8 mouse cellular contexts compared by ENCODE assay signal in the genomic region with DNA sequence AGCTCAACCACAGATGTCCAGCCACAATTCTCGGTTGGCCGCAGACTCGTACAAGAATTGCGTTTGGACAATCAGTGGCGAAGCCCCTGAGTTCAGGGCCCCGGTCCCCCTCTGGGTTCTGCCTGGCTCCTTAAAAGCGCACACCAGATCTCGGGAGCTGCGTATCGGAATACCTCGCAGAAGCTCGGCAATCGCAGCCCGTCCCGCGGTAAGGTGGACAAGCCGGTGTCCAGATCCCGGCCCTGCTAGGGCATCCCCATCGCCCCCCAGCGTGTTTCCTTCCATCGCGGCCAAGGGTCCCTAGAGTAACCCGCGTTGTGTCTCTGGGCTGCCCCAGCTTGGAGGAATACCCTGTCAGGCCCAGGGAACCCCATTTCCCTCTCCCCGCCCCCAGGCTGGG. TPM values are rescaled to one million over a fixed set of nuclear protein-coding genes. Genes with fewer than 3 reads are reported as not detected.
DNase-seq lines count a peak whose midpoint lies in the region; ATAC-seq and TF ChIP-seq lines count a peak whose summit lies in the region.

No protein-coding gene starts in this region.

- H3K36me3 ChIP-seq in kidney, embryonic 15.5 days: peaks cover 39% of the 10 kb centered on the region
- H3K36me3 ChIP-seq in embryonic facial prominence, embryonic 13.5 days: peaks cover 37% of the 10 kb centered on the region
- H3K36me3 ChIP-seq in hindbrain, embryonic 15.5 days: peaks cover 9% of the 10 kb centered on the region; the same call in 1 of the 2 replicates
- H3K36me3 ChIP-seq in midbrain, embryonic 15.5 days (replicated peaks): no peaks in the 10 kb centered on the region
- peaks cover 25% of the 10 kb centered on the region; the same call in 1 of the 2 replicates for H3K36me3 ChIP-seq in lung, postnatal 0 days (ENCODE audit: insufficient read depth, low read length)

- no peak for ATAC-seq in kidney, embryonic 15.5 days (replicated peaks; ENCODE audit: low FRiP score)
- no peak for ATAC-seq in embryonic facial prominence, embryonic 13.5 days (ENCODE audit: insufficient number of reproducible peaks, insufficient read depth, low FRiP score, low TSS enrichment, low read depth)
- peak; percentile 36; the same call in 1 of the 2 replicates for ATAC-seq in hindbrain, embryonic 15.5 days (ENCODE audit: low FRiP score, low read depth)
- ATAC-seq in midbrain, embryonic 15.5 days (replicated peaks): peak; percentile 27
- no peak for ATAC-seq in monocyte, adult 5-6 weeks (replicated peaks; ENCODE audit: insufficient number of reproducible peaks, low FRiP score, low TSS enrichment, poor library complexity, severe bottlenecking)
- ATAC-seq in lung, postnatal 0 days: no peak

- H3K27me3 ChIP-seq in kidney, embryonic 15.5 days: peaks cover 66% of the 10 kb centered on the region
- H3K27me3 ChIP-seq in embryonic facial prominence, embryonic 13.5 days: peaks cover 72% of the 10 kb centered on the region
- no peaks in the 10 kb centered on the region for H3K27me3 ChIP-seq in hindbrain, embryonic 15.5 days
- no peaks in the 10 kb centered on the region for H3K27me3 ChIP-seq in midbrain, embryonic 15.5 days (replicated peaks)
- H3K27me3 ChIP-seq in lung, postnatal 0 days (replicated peaks; ENCODE audit: insufficient read depth, low read length): peaks cover 30% of the 10 kb centered on the region

- no peak for TF ChIP-seq EP300 in lung, postnatal 0 days (IDR thresholded peaks at IDR 0.05)

- no peak overlapping the region for H3K27ac ChIP-seq in kidney, embryonic 15.5 days
- no peak overlapping the region for H3K27ac ChIP-seq in embryonic facial prominence, embryonic 13.5 days
- H3K27ac ChIP-seq in hindbrain, embryonic 15.5 days (replicated peaks): peak overlapping the region; percentile 83
- peak overlapping the region; percentile 80 for H3K27ac ChIP-seq in midbrain, embryonic 15.5 days
- no peak overlapping the region for H3K27ac ChIP-seq in lung, postnatal 0 days (ENCODE audit: low read length)

- H3K9ac ChIP-seq in kidney, embryonic 15.5 days: peak overlapping the region; percentile 38
- peak overlapping the region; percentile 59 for H3K9ac ChIP-seq in embryonic facial prominence, embryonic 13.5 days
- H3K9ac ChIP-seq in hindbrain, embryonic 15.5 days: peak overlapping the region; percentile 93
- peak overlapping the region; percentile 79 for H3K9ac ChIP-seq in midbrain, embryonic 15.5 days
- no peak overlapping the region for H3K9ac ChIP-seq in lung, postnatal 0 days (replicated peaks; ENCODE audit: low read depth)

- no peak for TF ChIP-seq CTCF in lung, postnatal 0 days (IDR thresholded peaks at IDR 0.05)

- H3K4me3 ChIP-seq in kidney, embryonic 15.5 days (replicated peaks): peak overlapping the region; percentile 41
- peak overlapping the region; percentile 36 for H3K4me3 ChIP-seq in embryonic facial prominence, embryonic 13.5 days
- H3K4me3 ChIP-seq in hindbrain, embryonic 15.5 days: peak overlapping the region; percentile 74
- H3K4me3 ChIP-seq in midbrain, embryonic 15.5 days: peak overlapping the region; percentile 66
- H3K4me3 ChIP-seq in lung, postnatal 0 days (ENCODE audit: low read depth, low read length): no peak overlapping the region

- H3K4me1 ChIP-seq in kidney, embryonic 15.5 days: peaks cover 18% of the 10 kb centered on the region
- peaks cover 21% of the 10 kb centered on the region for H3K4me1 ChIP-seq in embryonic facial prominence, embryonic 13.5 days
- H3K4me1 ChIP-seq in hindbrain, embryonic 15.5 days (replicated peaks): peaks cover 49% of the 10 kb centered on the region
- peaks cover 37% of the 10 kb centered on the region for H3K4me1 ChIP-seq in midbrain, embryonic 15.5 days
- no peaks in the 10 kb centered on the region for H3K4me1 ChIP-seq in lung, postnatal 0 days (ENCODE audit: insufficient read depth, low read depth, low read length)

- no peak for DNase-seq in kidney, postnatal 14 days
- no peak for DNase-seq in gastrocnemius, postnatal 25 days
- DNase-seq in lung, postnatal 0 days (ENCODE audit: low spot score): no peak

- 7% methylated on average over 25 of the region's 25 CpGs for WGBS in kidney, embryonic 15.5 days
- 6% methylated on average over 25 of the region's 25 CpGs for WGBS in embryonic facial prominence, embryonic 13.5 days
- 5% methylated on average over 25 of the region's 25 CpGs for WGBS in hindbrain, embryonic 15.5 days
- WGBS in midbrain, embryonic 15.5 days: 2% methylated on average over 25 of the region's 25 CpGs
- 37% methylated on average over 25 of the region's 25 CpGs for WGBS in lung, postnatal 0 days

- no peaks in the 10 kb centered on the region for H3K9me3 ChIP-seq in kidney, embryonic 15.5 days (replicated peaks)
- no peaks in the 10 kb centered on the region for H3K9me3 ChIP-seq in embryonic facial prominence, embryonic 13.5 days
- no peaks in the 10 kb centered on the region for H3K9me3 ChIP-seq in hindbrain, embryonic 15.5 days
- H3K9me3 ChIP-seq in midbrain, embryonic 15.5 days: no peaks in the 10 kb centered on the region
- H3K9me3 ChIP-seq in lung, postnatal 0 days (ENCODE audit: low read length): no peaks in the 10 kb centered on the region

- H3K4me2 ChIP-seq in kidney, embryonic 15.5 days: peak overlapping the region; percentile 65
- H3K4me2 ChIP-seq in embryonic facial prominence, embryonic 13.5 days: peak overlapping the region; percentile 51
- H3K4me2 ChIP-seq in hindbrain, embryonic 15.5 days: peak overlapping the region; percentile 92
- peak overlapping the region; percentile 75 for H3K4me2 ChIP-seq in midbrain, embryonic 15.5 days
- H3K4me2 ChIP-seq in lung, postnatal 0 days (replicated peaks; ENCODE audit: low read depth, low read length): no peak overlapping the region

RNA-seq across cellular contexts. Expression of a gene that starts 23.3 kb away (rescaled TPM):
- 19.4 and 21.5 TPM in 2 replicates for polyA plus RNA-seq in kidney, embryonic 15.5 days (2015; fragmentation: Nextera tagmentation; extraction: Ambion mirVana)
- polyA plus RNA-seq in embryonic facial prominence, embryonic 13.5 days (2015; fragmentation: Nextera tagmentation; extraction: Ambion mirVana): 29.6 and 29.7 TPM in 2 replicates
- polyA plus RNA-seq in hindbrain, embryonic 15.5 days (2015; fragmentation: Nextera tagmentation; extraction: Ambion mirVana): 22.1 and 25.9 TPM in 2 replicates
- polyA plus RNA-seq in midbrain, embryonic 15.5 days (2015; fragmentation: Nextera tagmentation; extraction: Ambion mirVana): 18.1 and 19.0 TPM in 2 replicates
- 10 to 100 TPM in 1 of 2 experiments, 1 to 10 TPM in 1; 8.5 to 10.6 TPM for total RNA-seq in gastrocnemius, postnatal 25 days (2021)
- 1.2 to 9.8 TPM (median 3.1 TPM) in 3 replicates for total RNA-seq in monocyte, adult 5-6 weeks (2017)
- polyA plus RNA-seq in lung, postnatal 0 days (2015; fragmentation: Nextera tagmentation; extraction: Ambion mirVana): 5.4 and 5.6 TPM in 2 replicates

RNA-seq across cellular contexts. Expression of a gene that starts 25.8 kb away (rescaled TPM):
- 30.0 and 30.1 TPM in 2 replicates for polyA plus RNA-seq in kidney, embryonic 15.5 days (2015; fragmentation: Nextera tagmentation; extraction: Ambion mirVana)
- polyA plus RNA-seq in embryonic facial prominence, embryonic 13.5 days (2015; fragmentation: Nextera tagmentation; extraction: Ambion mirVana): 23.4 and 26.3 TPM in 2 replicates
- polyA plus RNA-seq in hindbrain, embryonic 15.5 days (2015; fragmentation: Nextera tagmentation; extraction: Ambion mirVana): 25.8 and 27.8 TPM in 2 replicates
- polyA plus RNA-seq in midbrain, embryonic 15.5 days (2015; fragmentation: Nextera tagmentation; extraction: Ambion mirVana): 20.9 and 28.3 TPM in 2 replicates
- total RNA-seq in gastrocnemius, postnatal 25 days (2021): 10 to 100 TPM; 20.9 to 26.0 TPM
- total RNA-seq in monocyte, adult 5-6 weeks (2017): 13.8 to 26.9 TPM (median 23.8 TPM) in 3 replicates
- 13.5 and 19.0 TPM in 2 replicates for polyA plus RNA-seq in lung, postnatal 0 days (2015; fragmentation: Nextera tagmentation; extraction: Ambion mirVana)

RNA-seq across cellular contexts. Expression of a gene that starts 43.2 kb away (rescaled TPM):
- 15.6 and 16.4 TPM in 2 replicates for polyA plus RNA-seq in kidney, embryonic 15.5 days (2015; fragmentation: Nextera tagmentation; extraction: Ambion mirVana)
- 16.7 and 17.0 TPM in 2 replicates for polyA plus RNA-seq in embryonic facial prominence, embryonic 13.5 days (2015; fragmentation: Nextera tagmentation; extraction: Ambion mirVana)
- 47.2 and 50.0 TPM in 2 replicates for polyA plus RNA-seq in hindbrain, embryonic 15.5 days (2015; fragmentation: Nextera tagmentation; extraction: Ambion mirVana)
- 45.9 and 50.9 TPM in 2 replicates for polyA plus RNA-seq in midbrain, embryonic 15.5 days (2015; fragmentation: Nextera tagmentation; extraction: Ambion mirVana)
- total RNA-seq in gastrocnemius, postnatal 25 days (2021): 10 to 100 TPM in 1 of 2 experiments, 1 to 10 TPM in 1; 8.2 to 10.7 TPM
- 7.7 to 10.9 TPM (median 8.0 TPM) in 3 replicates for total RNA-seq in monocyte, adult 5-6 weeks (2017)
- polyA plus RNA-seq in lung, postnatal 0 days (2015; fragmentation: Nextera tagmentation; extraction: Ambion mirVana): 11.8 and 12.1 TPM in 2 replicates

RNA-seq across cellular contexts. Expression of a gene that starts 43.4 kb away (rescaled TPM):
- 72.9 and 81.5 TPM in 2 replicates for polyA plus RNA-seq in kidney, embryonic 15.5 days (2015; fragmentation: Nextera tagmentation; extraction: Ambion mirVana)
- 79.8 and 85.3 TPM in 2 replicates for polyA plus RNA-seq in embryonic facial prominence, embryonic 13.5 days (2015; fragmentation: Nextera tagmentation; extraction: Ambion mirVana)
- 67.9 and 70.8 TPM in 2 replicates for polyA plus RNA-seq in hindbrain, embryonic 15.5 days (2015; fragmentation: Nextera tagmentation; extraction: Ambion mirVana)
- polyA plus RNA-seq in midbrain, embryonic 15.5 days (2015; fragmentation: Nextera tagmentation; extraction: Ambion mirVana): 67.3 and 75.9 TPM in 2 replicates
- 10 to 100 TPM; 10.3 to 14.7 TPM for total RNA-seq in gastrocnemius, postnatal 25 days (2021)
- 76.9 to 105 TPM (median 89.7 TPM) in 3 replicates for total RNA-seq in monocyte, adult 5-6 weeks (2017)
- 21.8 and 25.8 TPM in 2 replicates for polyA plus RNA-seq in lung, postnatal 0 days (2015; fragmentation: Nextera tagmentation; extraction: Ambion mirVana)

RNA-seq across cellular contexts. Expression of a gene that starts 57.3 kb away (rescaled TPM):
- polyA plus RNA-seq in kidney, embryonic 15.5 days (2015; fragmentation: Nextera tagmentation; extraction: Ambion mirVana): 37.6 and 41.8 TPM in 2 replicates
- 43.4 and 49.4 TPM in 2 replicates for polyA plus RNA-seq in embryonic facial prominence, embryonic 13.5 days (2015; fragmentation: Nextera tagmentation; extraction: Ambion mirVana)
- 32.0 and 32.1 TPM in 2 replicates for polyA plus RNA-seq in hindbrain, embryonic 15.5 days (2015; fragmentation: Nextera tagmentation; extraction: Ambion mirVana)
- 39.4 and 39.8 TPM in 2 replicates for polyA plus RNA-seq in midbrain, embryonic 15.5 days (2015; fragmentation: Nextera tagmentation; extraction: Ambion mirVana)
- 10 to 100 TPM; 24.8 to 24.9 TPM for total RNA-seq in gastrocnemius, postnatal 25 days (2021)
- total RNA-seq in monocyte, adult 5-6 weeks (2017): 17.7 to 41.0 TPM (median 28.7 TPM) in 3 replicates
- polyA plus RNA-seq in lung, postnatal 0 days (2015; fragmentation: Nextera tagmentation; extraction: Ambion mirVana): 16.2 and 18.5 TPM in 2 replicates

Comparison
In these comparisons a context has a peak if more than half of its experiments do, and no peak if none do; other contexts are left out.
1. ATAC-seq: peak in hindbrain, embryonic 15.5 days (single experiment) and midbrain, embryonic 15.5 days (single experiment); none in kidney, embryonic 15.5 days (single experiment), embryonic facial prominence, embryonic 13.5 days (single experiment), monocyte, adult 5-6 weeks (single experiment) and lung, postnatal 0 days (single experiment).
2. H3K27ac ChIP-seq: peak in hindbrain, embryonic 15.5 days (single experiment) and midbrain, embryonic 15.5 days (single experiment); none in kidney, embryonic 15.5 days (single experiment), embryonic facial prominence, embryonic 13.5 days (single experiment) and lung, postnatal 0 days (single experiment).